Mouse (Mus musculus) ovary, postnatal 10 days (tissue): ENCODE measurements around the gene Rad51ap1.
A peak's percentile ranks its signal among the peaks of the same experiment; 100 is the strongest.

ENCODE experiments used
- DNase-seq: peaks from one replicate; pipeline ENCODE4 v3.0.0; 2022; ENCODE audit warnings: low spot score

Gene Rad51ap1

GRCm38 (mm10) chr6:126939487-126940171 lies at the start of gene Rad51ap1, which contains the start of gene D6Wsu163e:
Gene Rad51ap1 (minus strand): TSS chr6:126939587.
Gene D6Wsu163e (plus strand): TSS chr6:126939962.
- DNase-seq, result peak; percentile 90

GRCm38 (mm10) chr6:126981539-126982234 lies 42.3 kb upstream of the Rad51ap1 start:
- no peak for DNase-seq

- no peak for DNase-seq
These were observed 27.0 kb upstream of the Rad51ap1 start for GRCm38 (mm10) chr6:126966241-126967026.

GRCm38 (mm10) chr6:126963426-126963825 lies 24.0 kb upstream of the Rad51ap1 start:
- DNase-seq, result no peak

GRCm38 (mm10) chr6:126962709-126963108 lies 23.3 kb upstream of the Rad51ap1 start:
- no peak for DNase-seq

GRCm38 (mm10) chr6:126961371-126962018 lies 22.1 kb upstream of the Rad51ap1 start:
- no peak for DNase-seq

- peak; percentile 53 for DNase-seq
These were observed 16.3 kb upstream of the Rad51ap1 start for GRCm38 (mm10) chr6:126955734-126956133.

GRCm38 (mm10) chr6:126948336-126948735 lies 8.9 kb upstream of the Rad51ap1 start:
- no peak for DNase-seq

GRCm38 (mm10) chr6:126940451-126940850 lies 1.1 kb upstream of the Rad51ap1 start:
- no peak for DNase-seq

- DNase-seq, result no peak
These were observed 417 bp downstream of the Rad51ap1 start for GRCm38 (mm10) chr6:126938853-126939486.

- DNase-seq, result no peak
These were observed 1.3 kb downstream of the Rad51ap1 start for GRCm38 (mm10) chr6:126938047-126938446.

- DNase-seq, result no peak
These were observed 6.5 kb downstream of the Rad51ap1 start for GRCm38 (mm10) chr6:126932896-126933295.

GRCm38 (mm10) chr6:126921111-126921881 lies 18.1 kb downstream of the Rad51ap1 start, which contains the start of gene Dyrk4:
Gene Dyrk4 (minus strand): TSS chr6:126921839.
- DNase-seq, result no peak

GRCm38 (mm10) chr6:126914928-126915327 lies 24.5 kb downstream of the Rad51ap1 start:
- no peak for DNase-seq

- DNase-seq, result no peak
These were observed 28.7 kb downstream of the Rad51ap1 start for GRCm38 (mm10) chr6:126910727-126911126.

GRCm38 (mm10) chr6:126907876-126908275 lies 31.5 kb downstream of the Rad51ap1 start:
- DNase-seq, result no peak

GRCm38 (mm10) chr6:126907378-126907777 lies 32.0 kb downstream of the Rad51ap1 start:
- no peak for DNase-seq

GRCm38 (mm10) chr6:126877118-126877517 lies 62.3 kb downstream of the Rad51ap1 start:
- no peak for DNase-seq
